Mouse (Mus musculus) hindbrain, embryonic 11.5 days (tissue): ENCODE data around the gene Gm42957. TPM values are rescaled to one million over a fixed set of nuclear protein-coding genes. Genes with fewer than 3 reads are reported as not detected.
"Not testable (repeated sequence)": the region's sequence is repeated elsewhere in the genome, so short reads cannot be mapped to it uniquely, and the experiment has no call there.

Experiments used
- ATAC-seq: fragments of 200-750 bp; cut with Nextera tagmentation; 2 replicates; pipeline ENCODE4 v1.8.0; 2017; ENCODE audit warnings: mild to moderate bottlenecking, moderate TSS enrichment, moderate library complexity; ENCODE audit not compliant: low FRiP score
- DNase-seq: peaks from one replicate; pipeline ENCODE4 v3.0.0-alpha.2; 2015; ENCODE audit warnings: low spot score
- H3K27ac ChIP-seq: fragments of 300-500 bp; sonication (generic); 2 replicates; pipeline ENCODE4 v1.5.1; 2014; ENCODE audit warnings: mild to moderate bottlenecking, low read depth, low read length
- H3K27me3 ChIP-seq: fragments of 300-500 bp; sonication (generic); 2 replicates; pipeline ENCODE4 v1.6.1; 2014; ENCODE audit warnings: mild to moderate bottlenecking, low read length, moderate library complexity, mixed read lengths; ENCODE audit not compliant: control insufficient read depth, insufficient read depth
- H3K36me3 ChIP-seq: fragments of 300-500 bp; sonication (generic); 2 replicates; pipeline ENCODE4 v1.6.1; 2014; ENCODE audit warnings: mild to moderate bottlenecking, low read length, moderate library complexity, mixed read lengths; ENCODE audit not compliant: control insufficient read depth, insufficient read depth
- H3K4me1 ChIP-seq: fragments of 300-500 bp; sonication (generic); replicated peaks from 2 replicates; pipeline ENCODE4 v1.6.1; 2014; ENCODE audit warnings: low read length, mixed read lengths; ENCODE audit not compliant: control insufficient read depth, insufficient read depth
- H3K4me2 ChIP-seq: fragments of 300-500 bp; sonication (generic); replicated peaks from 2 replicates; pipeline ENCODE4 v1.6.1; 2014; ENCODE audit warnings: mild to moderate bottlenecking, low read depth, low read length
- H3K4me3 ChIP-seq: fragments of 300-500 bp; sonication (generic); 2 replicates; pipeline ENCODE4 v1.5.1; 2014; ENCODE audit warnings: low read depth, low read length
- H3K9ac ChIP-seq: fragments of 300-500 bp; sonication (generic); 2 replicates; pipeline ENCODE4 v1.6.1; 2014; ENCODE audit warnings: low read depth, low read length
- H3K9me3 ChIP-seq: fragments of 300-500 bp; sonication (generic); 2 replicates; pipeline ENCODE4 v1.6.1; 2016; ENCODE audit warnings: low read length; ENCODE audit not compliant: control insufficient read depth
- WGBS: fragments of 180-500 bp; shearing (Covaris S2); extraction: QIAGEN DNeasy Blood & Tissue Kit; methylation state at CpG from one replicate; pipeline ENCODE4 v1.1.7; 2014; 5-methylcytosine and 5-hydroxymethylcytosine counted together
- polyA plus RNA-seq: library from polyadenylated mRNA; unstranded; fragments of >200 nt; fragmentation: Nextera tagmentation; extraction: Ambion mirVana; gene quantifications from 2 replicates; pipeline ENCODE4 v1.2.1, GENCODE M21; 2014

The Gm42957 gene
- polyA plus RNA-seq, 1 experiment from 2014 or later, result 0.22 TPM

DNA sequence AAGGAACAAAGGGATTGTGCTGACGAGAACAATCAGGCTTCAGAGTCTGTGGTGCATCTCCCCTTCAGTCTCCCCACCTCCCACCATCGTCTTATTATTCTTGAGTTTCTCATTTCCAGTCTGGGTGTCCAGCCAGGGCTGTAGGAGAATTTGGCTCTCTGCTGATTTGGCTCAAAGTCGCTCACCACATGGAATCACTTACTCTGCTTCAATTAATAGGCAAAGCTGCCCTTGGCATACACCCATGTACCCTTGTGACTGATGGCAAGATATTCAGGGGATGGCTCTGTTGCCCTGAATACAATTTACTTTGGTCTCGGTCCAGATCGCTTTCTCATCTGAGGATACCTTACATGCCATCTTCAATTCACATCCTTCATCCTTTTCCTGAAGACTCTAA, 32.0 kb upstream of the Gm42957 start:
- no peak overlapping the region for H3K27ac ChIP-seq
- H3K9ac ChIP-seq, result peak overlapping the region; percentile 78; the same call in 1 of the 2 replicates
- ATAC-seq (no peak), DNase-seq (no peak)
- H3K27me3 ChIP-seq, result peaks cover 2% of the 10 kb centered on the region; the same call in 1 of the 2 replicates
- H3K4me2 ChIP-seq, result peak overlapping the region; percentile 61
- H3K9me3 ChIP-seq, result no peaks in the 10 kb centered on the region
- 52% methylated on average over 5 of the region's 5 CpGs for WGBS
- H3K36me3 ChIP-seq, result no peaks in the 10 kb centered on the region
- H3K4me3 ChIP-seq, result peak overlapping the region; percentile 87; the same call in 1 of the 2 replicates
- peaks cover 3% of the 10 kb centered on the region for H3K4me1 ChIP-seq

- H3K9me3 ChIP-seq, H3K9ac ChIP-seq, DNase-seq, H3K36me3 ChIP-seq, H3K4me2 ChIP-seq, H3K4me1 ChIP-seq, H3K27ac ChIP-seq, H3K4me3 ChIP-seq, H3K27me3 ChIP-seq, ATAC-seq: not testable (repeated sequence)
- WGBS, result 89% methylated on average over 3 of the region's 4 CpGs
Measured at GRCm38 (mm10) chr3:96606007-96606406, 29.3 kb upstream of the Gm42957 start.

DNA sequence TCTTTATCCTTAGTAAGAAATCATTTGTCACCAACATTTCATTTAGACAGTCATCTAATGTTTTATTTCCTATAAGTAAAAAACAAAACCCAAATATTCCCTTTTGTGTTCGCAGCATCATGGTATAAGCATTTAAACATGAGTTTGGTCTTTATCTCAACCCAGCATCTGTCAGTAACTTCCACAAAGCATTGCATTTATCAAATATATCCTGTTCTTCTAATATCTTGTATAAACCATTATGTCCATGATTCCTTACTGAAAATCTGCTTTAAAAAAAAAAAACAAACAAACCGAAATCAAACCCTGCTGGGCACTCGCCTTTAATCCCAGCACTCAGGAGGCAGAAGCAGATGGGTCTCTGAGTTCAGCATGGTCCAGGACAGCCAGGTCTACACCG, 28.7 kb upstream of the Gm42957 start:
- DNase-seq (no peak), ATAC-seq (no peak)
- Histone ChIP-seq H3K4me2 (no peak overlapping the region), H3K4me3 (no peak overlapping the region), H3K27ac (no peak overlapping the region), H3K9me3 (no peaks in the 10 kb centered on the region), H3K27me3 (no peaks in the 10 kb centered on the region), H3K9ac (no peak overlapping the region), H3K36me3 (no peaks in the 10 kb centered on the region), H3K4me1 (no peaks in the 10 kb centered on the region)
- 93% methylated on average over 4 of the region's 4 CpGs for WGBS

DNA sequence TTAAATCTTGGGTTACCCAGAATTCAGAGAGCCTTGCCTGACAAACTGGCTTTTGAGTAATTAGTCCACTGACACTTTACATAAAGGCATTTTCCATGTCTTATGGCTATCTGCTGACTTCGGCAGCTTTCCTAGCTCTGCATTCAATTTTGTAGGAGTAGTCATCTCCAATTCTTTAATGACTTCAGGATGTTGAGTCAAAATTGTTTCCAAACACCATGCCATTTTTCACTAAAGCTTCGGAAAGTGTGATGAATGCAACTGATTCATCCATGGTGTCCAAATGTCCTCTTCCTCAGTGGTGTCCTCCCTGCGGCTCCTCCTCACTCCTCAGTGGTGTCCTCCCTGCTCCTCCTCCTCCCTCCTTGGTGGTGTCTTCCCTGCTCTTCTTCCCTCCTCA, 17.3 kb upstream of the Gm42957 start:
- no peaks in the 10 kb centered on the region for H3K27me3 ChIP-seq

GRCm38 (mm10) chr3:96623201-96623600, 12.1 kb upstream of the Gm42957 start:
- no peak overlapping the region for H3K9ac ChIP-seq
- H3K27me3 ChIP-seq, result no peaks in the 10 kb centered on the region
- peaks cover 3% of the 10 kb centered on the region; the same call in 1 of the 2 replicates for H3K36me3 ChIP-seq
- no peak overlapping the region for H3K4me2 ChIP-seq
- H3K9me3 ChIP-seq, result no peaks in the 10 kb centered on the region
- H3K4me3 ChIP-seq, result no peak overlapping the region
- 93% methylated on average over 4 of the region's 4 CpGs for WGBS
- no peaks in the 10 kb centered on the region for H3K4me1 ChIP-seq
- no peak overlapping the region for H3K27ac ChIP-seq
- DNase-seq (no peak), ATAC-seq (no peak)

More for the DNA sequence above, 17.3 kb upstream of the Gm42957 start:
- no peak overlapping the region for H3K4me3 ChIP-seq
- no peak overlapping the region for H3K27ac ChIP-seq
- peaks cover 9% of the 10 kb centered on the region; the same call in 1 of the 2 replicates for H3K36me3 ChIP-seq
- no peak overlapping the region for H3K9ac ChIP-seq
- no peak for ATAC-seq
- no peaks in the 10 kb centered on the region for H3K4me1 ChIP-seq
- 95% methylated on average over 3 of the region's 3 CpGs for WGBS
- H3K9me3 ChIP-seq, result no peaks in the 10 kb centered on the region
- DNase-seq, result no peak
- H3K4me2 ChIP-seq, result no peak overlapping the region

GRCm38 (mm10) chr3:96629729-96630600, 5.3 kb upstream of the Gm42957 start, which contains the start of gene Rbm8a:
TSS of gene Rbm8a (plus strand) at chr3:96629933.
- H3K9ac ChIP-seq, result peak within 1 kb of the TSS; percentile 79
- peak; percentile 98 for DNase-seq
- H3K36me3 ChIP-seq, result peaks cover 2% of the 10 kb centered on the region; the same call in 1 of the 2 replicates
- H3K4me3 ChIP-seq, result peak within 1 kb of the TSS; percentile 73
- H3K9me3 ChIP-seq, result no peaks in the 10 kb centered on the region
- peak within 1 kb of the TSS; percentile 78 for H3K4me2 ChIP-seq
- no peaks in the 10 kb centered on the region for H3K27me3 ChIP-seq
- peak; percentile 94 for ATAC-seq
- under 1% methylated on average over 48 of the region's 48 CpGs for WGBS
- peak within 1 kb of the TSS; percentile 56; the same call in 1 of the 2 replicates for H3K27ac ChIP-seq
- H3K4me1 ChIP-seq, result no peaks in the 10 kb centered on the region; the same call in 1 of the 2 replicates

DNA sequence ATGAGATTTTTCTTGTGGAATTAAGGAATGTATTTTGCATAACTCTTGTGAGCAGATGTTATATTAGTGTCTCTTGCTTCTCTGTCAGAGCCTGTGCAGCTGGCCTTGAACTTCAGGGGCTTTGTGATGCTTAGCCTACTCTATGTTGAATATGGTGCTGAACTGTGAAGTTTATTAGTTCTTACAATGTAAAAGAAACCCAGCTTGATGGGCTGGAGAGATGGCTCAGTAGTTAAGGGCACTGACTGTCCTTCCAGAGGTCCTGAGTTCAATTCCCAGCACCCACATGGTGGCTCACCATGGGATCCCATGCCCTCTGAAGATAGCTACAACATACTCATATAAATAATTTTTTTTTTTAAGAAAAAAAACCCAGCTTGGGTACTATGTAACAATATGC, 3.2 kb upstream of the Gm42957 start:
- Histone ChIP-seq H3K4me2 (no peak overlapping the region), H3K27ac (no peak overlapping the region), H3K9me3 (no peaks in the 10 kb centered on the region), H3K9ac (no peak overlapping the region), H3K4me1 (no peaks in the 10 kb centered on the region; the same call in 1 of the 2 replicates), H3K4me3 (no peak overlapping the region), H3K27me3 (no peaks in the 10 kb centered on the region), H3K36me3 (peaks cover 2% of the 10 kb centered on the region; the same call in 1 of the 2 replicates)
- DNase-seq (no peak), ATAC-seq (no peak)

- ATAC-seq (no peak), DNase-seq (no peak)
- no peak overlapping the region for H3K9ac ChIP-seq
- 79% methylated on average over 1 of the region's 1 CpGs for WGBS
- H3K27ac ChIP-seq, result no peak overlapping the region
- peaks cover 2% of the 10 kb centered on the region; the same call in 1 of the 2 replicates for H3K36me3 ChIP-seq
- H3K4me1 ChIP-seq, result no peaks in the 10 kb centered on the region; the same call in 1 of the 2 replicates
- no peaks in the 10 kb centered on the region for H3K9me3 ChIP-seq
- H3K4me2 ChIP-seq, result no peak overlapping the region
- H3K27me3 ChIP-seq, result no peaks in the 10 kb centered on the region
- H3K4me3 ChIP-seq, result no peak overlapping the region
Measured at GRCm38 (mm10) chr3:96634015-96634414, 1.3 kb upstream of the Gm42957 start.
